Mouse (Mus musculus): ENCODE data around the gene Sympk.

DNA sequence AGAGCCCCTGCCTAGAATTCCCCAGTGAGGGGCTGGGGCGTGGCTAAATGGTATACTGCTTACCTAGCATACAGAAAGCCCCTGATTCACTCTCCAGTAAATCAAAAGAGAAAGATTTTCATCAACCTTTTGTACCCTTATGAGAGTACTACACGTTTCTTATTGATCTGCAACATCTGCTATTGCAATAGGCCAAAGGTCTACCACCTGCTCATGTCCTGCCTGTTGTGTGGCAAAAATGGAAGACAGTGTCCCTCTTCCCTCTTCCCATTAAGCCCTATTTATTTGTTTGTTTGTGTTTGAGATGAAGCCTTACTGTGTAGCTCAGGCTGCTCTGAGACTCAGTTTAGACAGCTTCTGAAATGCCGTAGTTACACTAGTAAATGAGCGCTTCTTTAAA, 8.1 kb upstream of the Sympk start:
- TF ChIP-seq CTCF (IDR thresholded peaks at IDR 0.05; ENCODE audit: low read depth) = no peak
- no peak for TF ChIP-seq EP300 (IDR thresholded peaks at IDR 0.05; ENCODE audit: low read depth)
